Mouse (Mus musculus) MEL (cell line): ENCODE data around the gene Pak6. TPM values are rescaled to one million over a fixed set of nuclear protein-coding genes. Genes with fewer than 3 reads are reported as not detected.
A peak's percentile ranks its signal among the peaks of the same experiment; 100 is the strongest.

Source experiments
- DNase-seq: peaks from one replicate; pipeline ENCODE4 v3.0.0; 2011; ENCODE audit warnings: low read depth, low spot score
- H3K27ac ChIP-seq: 2 replicates; pipeline ENCODE4 v1.5.1; 2012; ENCODE audit warnings: low read depth, mild to moderate bottlenecking, control low read depth, low read length, moderate library complexity; ENCODE audit not compliant: control insufficient read depth
- H3K27me3 ChIP-seq, 2 experiments: fragments of 150-350 bp in 1 of 2; sonication (generic) in 1 of 2; 2 replicates each; pipeline ENCODE4 v1.6.1; 2012; ENCODE audit warnings: low read length in 2 of 2, mild to moderate bottlenecking in 2 of 2, improper control_type of control experiment in 1 of 2, moderate library complexity in 1 of 2; ENCODE audit not compliant: insufficient read depth in 2 of 2, control insufficient read depth in 1 of 2
- H3K36me3 ChIP-seq, 2 experiments: 2 replicates each; pipeline ENCODE4 v1.6.1; 2012 to 2014; ENCODE audit warnings: low read length in 2 of 2, improper control_type of control experiment in 1 of 2, inconsistent platforms in 1 of 2, mild to moderate bottlenecking in 1 of 2; ENCODE audit not compliant: insufficient read depth in 2 of 2, control insufficient read depth in 1 of 2
- H3K4me1 ChIP-seq, 2 experiments: fragments of 150-350 bp in 1 of 2; sonication (generic) in 1 of 2; 2 replicates each; pipeline ENCODE4 v1.6.1; 2012; ENCODE audit warnings: low read length in 2 of 2, improper control_type of control experiment in 1 of 2, mild to moderate bottlenecking in 1 of 2; ENCODE audit not compliant: insufficient read depth in 2 of 2, control insufficient read depth in 1 of 2
- H3K4me3 ChIP-seq, 2 experiments: fragments of 150-350 bp in 1 of 2; sonication (generic) in 1 of 2; 2 replicates each; pipeline ENCODE4 v1.5.1; 2012; ENCODE audit warnings: low read depth in 2 of 2, low read length in 2 of 2, mild to moderate bottlenecking in 2 of 2, moderate library complexity in 2 of 2, control low read depth in 1 of 2, improper control_type of control experiment in 1 of 2; ENCODE audit not compliant: control insufficient read depth in 1 of 2, insufficient read depth in 1 of 2
- H3K79me2 ChIP-seq: 2 replicates; pipeline ENCODE4 v1.6.1; 2012; ENCODE audit warnings: mild to moderate bottlenecking, low read length, moderate library complexity; ENCODE audit not compliant: control insufficient read depth, poor library complexity, insufficient read depth
- H3K9ac ChIP-seq: 2 replicates; pipeline ENCODE4 v1.6.1; 2012; ENCODE audit warnings: low read depth, mild to moderate bottlenecking, control low read depth, low read length, moderate library complexity; ENCODE audit not compliant: control insufficient read depth, poor library complexity, severe bottlenecking
- H3K9me3 ChIP-seq: fragments of 150-350 bp; sonication (generic); replicated peaks from 2 replicates; pipeline ENCODE4 v1.6.1; 2012; ENCODE audit warnings: mild to moderate bottlenecking, low read length, improper control_type of control experiment, moderate library complexity; ENCODE audit not compliant: insufficient read depth
- CHD1 ChIP-seq: IDR thresholded peaks from 2 replicates; pipeline ENCODE4 v1.6.1; 2012; ENCODE audit warnings: low read depth, mild to moderate bottlenecking, inconsistent platforms, low read length, improper control_type of control experiment
- CHD2 ChIP-seq: IDR thresholded peaks from 2 replicates; pipeline ENCODE4 v1.6.1; 2011; ENCODE audit warnings: low read length, improper control_type of control experiment
- E2F4 ChIP-seq: IDR thresholded peaks from 2 replicates; pipeline ENCODE4 v1.6.1; 2011; ENCODE audit warnings: low read depth, low read length, improper control_type of control experiment, borderline replicate concordance
- ELF1 ChIP-seq: IDR thresholded peaks from 2 replicates; pipeline ENCODE4 v1.6.1; 2014; ENCODE audit warnings: low read depth, mild to moderate bottlenecking, inconsistent platforms, low read length, improper control_type of control experiment, moderate library complexity
- EP300 ChIP-seq, 2 experiments: IDR thresholded peaks; 2 replicates each; pipeline ENCODE4 v1.6.1; 2011; ENCODE audit warnings: improper control_type of control experiment in 2 of 2, low read length in 2 of 2, low read depth in 1 of 2, mild to moderate bottlenecking in 1 of 2
- ETS1 ChIP-seq: IDR thresholded peaks from 2 replicates; pipeline ENCODE4 v1.6.1; 2012; ENCODE audit warnings: low read depth, mild to moderate bottlenecking, inconsistent platforms, low read length, improper control_type of control experiment, moderate library complexity
- JUND ChIP-seq: IDR thresholded peaks from 2 replicates; pipeline ENCODE4 v1.6.1; 2011; ENCODE audit warnings: low read depth, mild to moderate bottlenecking, improper control_type of control experiment, low read length
- KAT2A ChIP-seq: conservative IDR thresholded peaks from 2 replicates; pipeline ENCODE4 v1.6.1; 2012; ENCODE audit warnings: low read depth, low read length, improper control_type of control experiment, inconsistent platforms
- MAFK ChIP-seq: IDR thresholded peaks from 2 replicates; pipeline ENCODE4 v1.6.1; 2011; ENCODE audit warnings: low read depth, mild to moderate bottlenecking, low read length, improper control_type of control experiment, borderline replicate concordance
- MAX ChIP-seq: IDR thresholded peaks from 2 replicates; pipeline ENCODE4 v1.6.1; 2011; ENCODE audit warnings: low read length, improper control_type of control experiment
- MAZ ChIP-seq: IDR thresholded peaks from 2 replicates; pipeline ENCODE4 v1.6.1; 2012; ENCODE audit warnings: low read depth, mild to moderate bottlenecking, inconsistent platforms, low read length, improper control_type of control experiment
- MXI1 ChIP-seq: IDR thresholded peaks from 2 replicates; pipeline ENCODE4 v1.6.1; 2011; ENCODE audit warnings: mild to moderate bottlenecking, low read depth, low read length, improper control_type of control experiment
- MYB ChIP-seq: IDR thresholded peaks from 2 replicates; pipeline ENCODE4 v1.6.1; 2011; ENCODE audit warnings: mild to moderate bottlenecking, low read depth, low read length, improper control_type of control experiment
- MYC ChIP-seq: IDR thresholded peaks from 2 replicates; pipeline ENCODE4 v1.6.1; 2011; ENCODE audit warnings: low read depth, mild to moderate bottlenecking, low read length, improper control_type of control experiment, moderate library complexity
- NELFE ChIP-seq: IDR thresholded peaks from 2 replicates; pipeline ENCODE4 v1.6.1; 2011; ENCODE audit warnings: low read depth, low read length, improper control_type of control experiment
- POLR2A ChIP-seq, 2 experiments: IDR thresholded peaks; 2 replicates each; pipeline ENCODE4 v1.6.1; 2011 to 2012; ENCODE audit warnings: low read length in 2 of 2, mild to moderate bottlenecking in 2 of 2, control low read depth in 1 of 2, improper control_type of control experiment in 1 of 2, low read depth in 1 of 2, moderate library complexity in 1 of 2; ENCODE audit not compliant: control insufficient read depth in 1 of 2, insufficient read depth in 1 of 2, poor library complexity in 1 of 2
- POLR2AphosphoS2 ChIP-seq: IDR thresholded peaks from 2 replicates; pipeline ENCODE4 v1.6.1; 2011; ENCODE audit warnings: low read length, improper control_type of control experiment
- RCOR1 ChIP-seq: IDR thresholded peaks from 2 replicates; pipeline ENCODE4 v1.6.1; 2012; ENCODE audit warnings: low read depth, mild to moderate bottlenecking, inconsistent platforms, low read length, improper control_type of control experiment
- SIN3A ChIP-seq: IDR thresholded peaks from 2 replicates; pipeline ENCODE4 v1.6.1; 2012; ENCODE audit warnings: low read length, improper control_type of control experiment, inconsistent platforms
- SMC3 ChIP-seq: IDR thresholded peaks from 2 replicates; pipeline ENCODE4 v1.6.1; 2011; ENCODE audit warnings: low read depth, low read length, improper control_type of control experiment
- TBP ChIP-seq: IDR thresholded peaks from 2 replicates; pipeline ENCODE4 v1.8.0; 2011; ENCODE audit warnings: low read depth, low read length, improper control_type of control experiment
- TCF12 ChIP-seq: IDR thresholded peaks from 2 replicates; pipeline ENCODE4 v1.6.1; 2014; ENCODE audit warnings: low read depth, mild to moderate bottlenecking, inconsistent platforms, low read length, improper control_type of control experiment, moderate library complexity
- USF1 ChIP-seq: IDR thresholded peaks from 2 replicates; pipeline ENCODE4 v1.6.1; 2014; ENCODE audit warnings: low read depth, mild to moderate bottlenecking, inconsistent platforms, low read length, improper control_type of control experiment, moderate library complexity
- USF2 ChIP-seq, 2 experiments: IDR thresholded peaks; 2 replicates each; pipeline ENCODE4 v1.6.1; 2011 to 2012; ENCODE audit warnings: improper control_type of control experiment in 2 of 2, low read length in 2 of 2, borderline replicate concordance in 1 of 2, inconsistent platforms in 1 of 2, low read depth in 1 of 2, mild to moderate bottlenecking in 1 of 2; ENCODE audit not compliant: insufficient read depth in 1 of 2
- ZC3H11A ChIP-seq: IDR thresholded peaks from 2 replicates; pipeline ENCODE4 v1.6.1; 2012; ENCODE audit warnings: low read depth, mild to moderate bottlenecking, inconsistent platforms, low read length, improper control_type of control experiment
- ZMIZ1 ChIP-seq: IDR thresholded peaks from 2 replicates; pipeline ENCODE4 v1.6.1; 2012; ENCODE audit warnings: low read depth, mild to moderate bottlenecking, inconsistent platforms, low read length, improper control_type of control experiment, moderate library complexity
- polyA plus RNA-seq, 2 experiments: library from polyadenylated mRNA; stranded (reverse) in 1 of 2; unstranded in 1 of 2; fragments of >175 nt in 1 of 2; fragments of >200 nt in 1 of 2; gene quantifications; 2 replicates each; pipeline versions ENCODE4 v1.2.1 to v1.2.4; 2012; ENCODE audit warnings: low replicate concordance in 2 of 2, low read depth in 1 of 2; ENCODE audit not compliant: insufficient read length in 2 of 2, insufficient read depth in 1 of 2, missing spikeins in 1 of 2
- total RNA-seq: library from RNA; depleted of rRNA; stranded (reverse); fragments of 300-350 nt; gene quantifications from 2 replicates; pipeline ENCODE4 v1.2.3, GENCODE M21; 2012

The Pak6 gene
- total and polyA plus RNA-seq, 3 experiments = 25.4 to 25.9 TPM; not detected in 1

DNA sequence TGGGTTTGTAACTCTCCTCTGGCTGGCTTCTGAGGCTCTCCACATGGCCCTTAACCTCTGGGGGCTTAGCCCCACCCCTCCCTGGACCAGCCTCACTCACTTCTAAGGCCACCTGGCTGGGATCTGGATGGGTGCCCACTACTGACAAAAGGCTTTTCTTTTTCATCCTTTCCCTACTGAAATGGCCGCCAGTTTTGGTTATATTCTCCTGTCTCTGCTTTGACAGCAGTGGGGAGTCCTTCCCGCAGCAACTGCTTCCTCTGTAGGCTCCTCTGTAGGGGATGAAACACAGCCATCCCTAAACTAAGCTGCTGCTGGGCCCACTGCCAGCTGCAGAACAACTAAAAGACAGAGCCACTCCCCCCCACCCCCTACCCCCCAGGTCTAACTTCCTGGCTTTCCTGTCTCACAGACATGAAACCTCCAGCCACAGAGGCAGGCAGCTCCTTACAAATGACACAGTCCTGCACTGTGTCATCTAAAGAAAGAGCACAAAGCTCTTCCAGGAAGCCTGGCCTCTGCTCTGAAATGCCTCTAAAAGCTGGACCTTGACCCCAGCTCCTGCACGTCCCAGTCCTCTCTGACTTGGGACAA, 6.3 kb upstream of the Pak6 start:
- Histone ChIP-seq H3K4me3 (no peak overlapping the region), H3K36me3 (peaks cover 0 to 24% of the 10 kb centered on the region in 2 experiments; a peak in 2 of 4 replicates), H3K27me3 (no peaks in the 10 kb centered on the region), H3K79me2 (no peaks in the 10 kb centered on the region), H3K27ac (peak overlapping the region; percentile 37), H3K4me1 (peaks cover 12 to 32% of the 10 kb centered on the region in 2 experiments), H3K9me3 (no peaks in the 10 kb centered on the region), H3K9ac (peak overlapping the region; percentile 32)
- no peak for TF ChIP-seq ZC3H11A
- TF ChIP-seq SIN3A = 0 out of 2 replicates have a peak, but pooled peaks have one; percentile 25
- TF ChIP-seq CHD1 = no peak
- TF ChIP-seq MAZ = peak; percentile 22; the same call in 1 of the 2 replicates
- peak; percentile 62 for DNase-seq

GRCm38 (mm10) chr2:118658457-118658856, 4.6 kb upstream of the Pak6 start:
- Histone ChIP-seq H3K27ac (peak overlapping the region; percentile 99), H3K9ac (peak overlapping the region; percentile 68), H3K4me3 (peak overlapping the region; percentile 21 to 42), H3K79me2 (peaks cover 2% of the 10 kb centered on the region), H3K27me3 (no peaks in the 10 kb centered on the region), H3K9me3 (no peaks in the 10 kb centered on the region), H3K36me3 (peaks cover 0 to 31% of the 10 kb centered on the region in 2 experiments; a peak in 2 of 4 replicates), H3K4me1 (peaks cover 19 to 42% of the 10 kb centered on the region in 2 experiments)
- peak; percentile 93 for DNase-seq
- 0 out of 4 replicates have a peak, but pooled peaks of 1 of the 2 experiments have one; percentile 21 for TF ChIP-seq EP300 (IDR thresholded peaks at IDR 0.05; ENCODE audit: low read depth in 1 of 2, low read length in 2 of 2)
- TF ChIP-seq MAX = peak; percentile 94
- TF ChIP-seq MAZ = no peak
- peak; percentile 70 for TF ChIP-seq TBP
- peak in 1 of 2 experiments; percentile 81; a peak in 3 of 4 replicates for TF ChIP-seq POLR2A (IDR thresholded peaks at IDR 0.05; ENCODE audit: control insufficient read depth in 1 of 2, insufficient read depth in 1 of 2, low read depth in 1 of 2, low read length in 2 of 2, poor library complexity in 1 of 2)
- peak; percentile 89 for TF ChIP-seq MYC
- no peak for TF ChIP-seq MYB
- 0 out of 2 replicates have a peak, but pooled peaks have one; percentile 52 for TF ChIP-seq ETS1
- TF ChIP-seq POLR2AphosphoS2 = peak; percentile 83
- no peak for TF ChIP-seq USF2 (IDR thresholded peaks at IDR 0.05; ENCODE audit: borderline replicate concordance in 1 of 2, insufficient read depth in 1 of 2, low read depth in 1 of 2, low read length in 2 of 2)
- TF ChIP-seq MAFK = no peak
- TF ChIP-seq RCOR1 = no peak
- TF ChIP-seq JUND = no peak
- peak; percentile 43 for TF ChIP-seq TCF12
- peak; percentile 58 for TF ChIP-seq NELFE
- peak; percentile 76 for TF ChIP-seq MXI1
- no peak for TF ChIP-seq SMC3
- no peak for TF ChIP-seq ZMIZ1
- peak; percentile 87 for TF ChIP-seq USF1
- TF ChIP-seq E2F4 = no peak
- no peak for TF ChIP-seq KAT2A
- TF ChIP-seq SIN3A = no peak
- no peak for TF ChIP-seq ELF1
- no peak for TF ChIP-seq CHD2
